Mouse (Mus musculus): ENCODE results near the gene Rab8b. TPM values are rescaled to one million over a fixed set of nuclear protein-coding genes. Genes with fewer than 3 reads are reported as not detected.

The Rab8b gene
- 10 to 100 TPM; 20.3 to 20.6 TPM for total RNA-seq (2021)
- long read RNA-seq, experiment 1, full-length matches to known transcripts, result 6 of 14 reads
- long read RNA-seq, experiment 1, partial matches to known transcripts, result 1 of 14 reads
- long read RNA-seq, experiment 1, other reads (novel, unspliced or antisense), result 7 of 14 reads
- long read RNA-seq, experiment 2, full-length matches to known transcripts, result 8 of 12 reads
- long read RNA-seq, experiment 2, partial matches to known transcripts, result 1 of 12 reads
- long read RNA-seq, experiment 2, other reads (novel, unspliced or antisense), result 3 of 12 reads

GRCm38 (mm10) chr9:66919382-66919971 lies at the start of gene Rab8b:
Rab8b (minus strand) TSS chr9:66919687.
- peak; percentile 97 to 99 for DNase-seq (ENCODE audit: low spot score in 2 of 2)

DNA sequence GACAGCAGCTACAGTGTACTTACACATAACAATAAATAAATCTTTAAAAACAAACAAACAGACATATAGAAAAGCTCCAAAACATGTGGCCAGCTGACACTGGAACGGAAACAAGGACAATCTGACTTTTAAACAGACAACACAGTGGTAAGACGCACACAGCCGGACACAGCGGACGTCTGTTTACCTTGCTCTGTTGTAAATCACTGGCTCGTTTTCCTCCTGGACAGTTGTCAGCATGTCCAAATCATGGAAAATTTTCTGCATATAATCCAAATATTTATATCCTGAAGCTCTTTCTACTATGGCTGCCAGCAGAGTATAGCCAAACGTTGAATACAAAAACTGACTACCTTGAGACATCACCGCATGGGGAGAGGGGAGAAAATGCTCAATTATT lies 48.0 kb upstream of the Rab8b start:
- no peak for DNase-seq (ENCODE audit: low spot score in 2 of 2)

- DNase-seq (ENCODE audit: low spot score in 2 of 2), result no peak
Measured at GRCm38 (mm10) chr9:66961478-66961877, 42.0 kb upstream of the Rab8b start.

- DNase-seq (ENCODE audit: low spot score in 2 of 2), result no peak
Measured at GRCm38 (mm10) chr9:66957451-66957850, 38.0 kb upstream of the Rab8b start.

DNA sequence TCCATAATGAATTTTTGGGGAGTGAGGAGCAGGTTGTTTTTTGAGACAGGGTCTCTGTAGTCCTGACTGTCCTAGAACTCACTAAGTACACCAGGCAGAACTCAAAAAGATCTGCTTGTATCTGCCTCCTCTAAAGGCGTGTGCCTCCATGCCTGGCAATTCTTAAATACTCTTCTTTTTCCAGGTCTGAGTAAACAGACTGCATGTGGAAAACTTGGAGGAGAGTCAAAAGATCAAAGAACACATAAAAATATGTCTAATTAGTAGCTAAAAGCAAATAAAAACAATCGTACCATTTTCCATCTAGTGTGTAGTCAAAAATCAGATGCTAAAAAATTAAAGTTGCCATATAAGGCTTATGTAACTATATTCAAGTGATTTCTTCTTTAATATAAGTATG lies 33.4 kb upstream of the Rab8b start:
- no peak for DNase-seq (ENCODE audit: low spot score in 2 of 2)

GRCm38 (mm10) chr9:66952321-66952720 lies 32.8 kb upstream of the Rab8b start:
- DNase-seq (ENCODE audit: low spot score in 2 of 2), result no peak

DNA sequence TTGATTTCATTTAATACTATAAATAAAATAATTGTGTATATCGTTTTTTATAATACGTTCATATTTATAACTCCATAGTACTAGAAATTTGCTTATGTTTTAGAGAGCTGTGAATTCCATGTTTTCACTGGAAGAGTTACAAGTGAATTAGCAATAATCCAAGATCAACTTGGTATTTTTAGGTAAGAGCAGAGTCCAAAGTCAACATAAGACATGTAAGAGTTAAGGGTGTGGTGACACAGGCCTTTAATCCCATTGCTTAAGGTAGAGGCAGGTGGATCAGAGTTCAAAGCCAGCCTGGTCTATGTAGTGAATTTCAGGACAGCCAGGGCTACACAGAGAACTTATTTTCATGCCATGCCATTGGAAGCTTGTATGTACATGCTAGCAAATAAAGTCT lies 29.0 kb upstream of the Rab8b start:
- DNase-seq (ENCODE audit: low spot score in 2 of 2), result no peak

- DNase-seq (ENCODE audit: low spot score in 2 of 2), result peak; percentile 90 to 94
Measured at GRCm38 (mm10) chr9:66945647-66946641, 26.5 kb upstream of the Rab8b start, which contains the start of gene Rps27l. Rps27l (plus strand) TSS chr9:66946086.

- DNase-seq (ENCODE audit: low spot score in 2 of 2), result no peak
Measured at GRCm38 (mm10) chr9:66945161-66945560, 25.7 kb upstream of the Rab8b start.

- DNase-seq (ENCODE audit: low spot score in 2 of 2), result peak in 1 of 2 experiments; percentile 37
Measured at GRCm38 (mm10) chr9:66938836-66939235, 19.3 kb upstream of the Rab8b start.

- peak; percentile 33 to 39 for DNase-seq (ENCODE audit: low spot score in 2 of 2)
Measured at GRCm38 (mm10) chr9:66937507-66937906, 18.0 kb upstream of the Rab8b start.

DNA sequence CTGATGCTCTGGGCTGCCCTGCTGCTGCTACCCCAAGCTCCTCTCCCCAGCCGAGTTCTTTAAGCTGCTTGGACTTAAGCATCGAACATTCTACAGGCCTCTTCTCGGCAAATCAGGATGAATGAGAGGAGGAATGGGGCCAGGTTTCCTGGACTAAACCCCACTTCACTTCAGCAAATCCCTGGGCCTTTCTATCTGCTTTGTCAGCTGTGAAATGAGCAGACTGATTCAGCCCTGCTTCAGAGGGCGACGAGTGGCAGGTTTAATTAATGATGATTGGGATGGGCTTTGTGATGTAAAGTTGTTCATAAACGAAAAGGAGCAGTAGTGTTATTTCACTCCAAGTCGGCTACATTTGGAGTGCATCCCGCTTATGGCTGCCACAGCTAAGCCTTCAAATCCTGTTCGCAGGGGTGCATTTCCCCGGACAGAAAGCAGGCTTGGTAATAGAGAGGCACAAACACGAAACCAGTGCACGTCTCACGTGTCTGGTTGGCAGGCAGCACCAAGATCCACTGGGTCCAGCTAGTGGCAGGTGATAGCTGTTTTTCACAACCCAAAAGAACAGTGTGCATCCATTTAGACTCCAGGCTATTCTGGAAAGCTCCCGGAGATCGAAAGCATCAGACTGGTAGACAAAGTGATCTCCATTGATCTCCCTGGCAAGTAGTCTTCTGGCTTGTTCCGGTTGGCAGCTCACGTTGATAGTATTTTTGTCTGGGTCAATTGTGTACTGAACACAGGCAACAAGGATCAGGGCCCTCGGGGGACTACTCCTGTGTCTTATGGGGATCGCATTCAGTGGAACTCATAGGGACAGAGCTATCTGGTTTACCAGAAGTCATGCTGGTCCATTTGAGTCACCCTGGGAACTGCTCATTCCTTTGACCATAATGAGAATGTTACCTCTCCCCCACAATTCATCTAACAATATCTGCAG lies 14.7 kb upstream of the Rab8b start:
- DNase-seq (ENCODE audit: low spot score in 2 of 2), result no peak

DNA sequence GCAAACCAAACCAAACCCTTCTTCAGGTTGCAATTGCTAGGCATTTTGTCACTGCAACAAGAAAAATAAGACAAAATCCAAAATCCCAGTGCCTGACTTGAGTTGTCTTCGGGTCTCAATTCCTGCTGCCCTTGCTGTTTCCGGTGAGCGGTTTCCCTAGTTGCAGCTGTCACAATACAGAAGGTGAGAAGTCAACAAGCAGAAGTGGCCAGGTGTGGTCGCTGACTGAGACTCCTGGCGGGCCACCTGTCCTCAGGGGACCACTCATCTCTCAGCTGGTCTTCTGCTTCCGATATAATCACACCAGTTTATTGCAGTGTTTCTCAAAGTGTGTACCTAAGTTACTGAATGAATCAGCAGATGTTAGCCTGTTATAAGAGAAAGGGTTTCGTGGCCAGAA lies 10.9 kb upstream of the Rab8b start:
- DNase-seq (ENCODE audit: low spot score in 2 of 2), result no peak

- no peak for DNase-seq (ENCODE audit: low spot score in 2 of 2)
Measured at GRCm38 (mm10) chr9:66927696-66928402, 8.4 kb upstream of the Rab8b start.

- DNase-seq (ENCODE audit: low spot score in 2 of 2), result no peak
Measured at GRCm38 (mm10) chr9:66925853-66926252, 6.4 kb upstream of the Rab8b start.

DNA sequence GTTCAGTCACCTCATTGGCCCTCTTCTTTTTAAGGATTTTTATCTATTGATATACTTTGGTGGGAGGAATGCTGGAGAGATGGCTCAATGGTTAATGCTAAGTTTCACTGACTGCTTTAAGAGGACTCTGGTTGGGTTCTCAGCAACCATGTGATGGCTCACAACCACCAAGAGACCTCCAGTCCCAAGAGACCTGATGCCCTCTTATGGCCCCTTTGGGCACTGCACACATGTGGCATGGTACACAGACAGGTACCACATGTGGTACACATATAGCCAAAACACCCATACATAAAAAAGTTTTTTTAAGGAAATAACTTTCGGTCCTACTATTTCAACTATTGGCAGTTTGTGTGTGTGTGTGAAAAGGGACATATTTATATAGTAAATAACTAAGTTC lies 2.6 kb upstream of the Rab8b start:
- no peak for DNase-seq (ENCODE audit: low spot score in 2 of 2)

DNA sequence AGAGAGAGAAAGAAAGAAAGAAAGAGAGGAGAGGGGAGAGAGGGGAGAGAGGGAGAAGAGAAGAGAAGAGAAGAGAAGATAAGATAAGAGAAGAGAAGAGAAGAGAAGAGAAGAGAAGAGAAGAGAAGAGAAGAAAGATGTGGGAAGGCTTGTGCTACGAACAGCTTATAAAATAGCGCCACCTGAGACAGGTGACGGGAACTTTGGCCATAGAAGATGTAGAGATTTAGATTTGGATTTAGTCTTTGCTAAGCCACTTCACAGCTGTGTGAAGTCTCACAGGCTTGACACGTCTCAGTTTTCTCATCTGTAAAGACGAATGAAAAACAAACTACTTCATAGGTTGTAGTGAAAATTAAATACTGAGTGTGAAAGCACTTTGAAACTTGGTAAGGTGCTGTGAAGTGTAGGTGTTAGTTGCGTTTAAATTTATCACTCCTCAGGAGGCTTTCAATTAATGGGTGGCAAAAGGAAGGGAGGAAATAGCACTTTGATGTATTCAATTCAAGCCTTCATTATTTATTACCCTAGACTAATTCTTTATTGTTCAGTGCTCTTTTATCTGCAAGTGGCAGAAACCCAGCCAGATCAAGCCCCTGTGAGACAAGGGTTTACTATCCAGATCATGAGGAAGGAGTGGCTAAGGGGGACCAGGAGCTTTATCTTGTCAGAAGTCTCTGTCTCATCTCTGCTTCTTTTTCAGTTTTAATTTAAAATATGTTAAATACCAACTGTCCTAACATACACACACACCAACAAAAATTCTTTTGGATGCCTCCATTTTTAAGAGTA lies 1.2 kb upstream of the Rab8b start:
- no peak for DNase-seq (ENCODE audit: low spot score in 2 of 2)

DNA sequence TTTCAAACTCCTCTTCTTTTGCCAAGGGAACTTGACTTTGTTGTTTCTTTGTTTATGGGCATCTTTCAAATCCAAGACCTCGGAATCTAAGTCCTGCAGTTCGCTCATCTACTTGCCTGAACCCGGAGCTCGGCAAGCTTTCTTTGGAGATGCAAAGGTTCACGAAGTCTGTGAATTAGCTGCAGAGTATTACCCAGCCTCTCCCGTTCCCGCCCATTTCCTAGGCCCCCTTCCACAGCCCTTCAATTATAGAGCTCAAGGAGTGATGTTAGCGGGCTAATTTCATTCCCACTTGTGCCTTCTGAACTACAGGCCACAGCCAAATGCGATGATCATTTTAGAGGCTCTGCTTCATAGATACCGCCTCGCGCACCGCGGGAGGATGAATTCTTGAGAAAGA lies 494 bp upstream of the Rab8b start:
- peak in 1 of 2 experiments; percentile 17 for DNase-seq (ENCODE audit: low spot score in 2 of 2)

DNA sequence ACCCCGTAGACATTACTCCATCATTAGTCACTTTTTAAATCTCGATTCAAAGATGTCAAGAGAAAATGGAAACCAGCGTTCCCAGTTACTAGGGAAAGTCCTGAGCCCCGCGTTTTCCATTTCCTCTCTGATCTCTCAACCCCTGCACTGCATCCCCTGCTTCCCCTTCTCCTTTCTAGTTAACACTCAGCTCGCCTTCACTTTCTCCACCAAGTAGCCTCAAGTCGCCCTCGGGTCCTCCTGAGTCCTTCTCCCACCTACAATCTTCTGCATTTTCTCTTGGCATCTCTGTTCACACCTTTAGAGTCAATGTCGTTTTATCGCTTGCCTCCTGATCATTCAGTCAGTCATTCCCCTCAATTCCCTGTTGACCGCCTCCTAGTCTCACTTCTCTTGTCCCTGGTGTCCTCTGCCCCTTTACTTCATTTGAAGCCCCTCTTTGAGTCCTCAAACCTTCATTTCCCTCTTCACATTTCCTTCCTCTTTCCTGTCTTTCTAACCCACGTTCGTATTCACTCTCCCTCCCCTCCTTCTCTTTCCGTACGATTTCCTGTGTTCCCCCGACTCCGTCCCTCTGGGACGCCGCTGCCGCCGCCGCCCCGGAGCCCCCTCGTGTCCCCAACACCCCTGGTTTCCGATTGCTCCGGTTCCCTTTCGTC lies 686 bp downstream of the Rab8b start:
- DNase-seq (ENCODE audit: low spot score in 2 of 2), result no peak
